Mouse (Mus musculus) midbrain, embryonic 14.5 days (tissue): ENCODE data around the gene H2-Ab1. TPM values are rescaled to one million over a fixed set of nuclear protein-coding genes. Genes with fewer than 3 reads are reported as not detected.

ENCODE experiments used
- ATAC-seq: fragments of 200-750 bp; cut with Nextera tagmentation; 2 replicates; pipeline ENCODE4 v1.8.0; 2017; ENCODE audit warnings: moderate number of reproducible peaks, moderate library complexity; ENCODE audit not compliant: low FRiP score, low TSS enrichment
- DNase-seq: peaks from one replicate; pipeline ENCODE4 v3.0.0-alpha.2; 2015
- H3K27ac ChIP-seq: fragments of 300-500 bp; sonication (generic); replicated peaks from 2 replicates; pipeline ENCODE4 v1.5.1; 2014; ENCODE audit warnings: mild to moderate bottlenecking, low read depth, low read length, moderate library complexity
- H3K27me3 ChIP-seq: fragments of 300-500 bp; sonication (generic); 2 replicates; pipeline ENCODE4 v1.6.1; 2014; ENCODE audit warnings: low read length, control low read depth, mixed read lengths; ENCODE audit not compliant: control insufficient read depth, insufficient read depth
- H3K36me3 ChIP-seq: fragments of 300-500 bp; sonication (generic); 2 replicates; pipeline ENCODE4 v1.6.1; 2014; ENCODE audit warnings: low read length, control low read depth; ENCODE audit not compliant: control insufficient read depth, insufficient read depth
- H3K4me1 ChIP-seq: fragments of 300-500 bp; sonication (generic); 2 replicates; pipeline ENCODE4 v1.6.1; 2014; ENCODE audit warnings: mild to moderate bottlenecking, antibody characterized with exemption, low read length, control low read depth; ENCODE audit not compliant: control insufficient read depth, insufficient read depth
- H3K4me2 ChIP-seq: fragments of 300-500 bp; sonication (generic); 2 replicates; pipeline ENCODE4 v1.6.1; 2014; ENCODE audit warnings: mild to moderate bottlenecking, low read length, moderate library complexity
- H3K4me3 ChIP-seq: fragments of 300-500 bp; sonication (generic); replicated peaks from 2 replicates; pipeline ENCODE4 v1.5.1; 2014; ENCODE audit warnings: low read depth, low read length
- H3K9ac ChIP-seq: fragments of 300-500 bp; sonication (generic); replicated peaks from 2 replicates; pipeline ENCODE4 v1.6.1; 2014; ENCODE audit warnings: mild to moderate bottlenecking, low read length, moderate library complexity
- H3K9me3 ChIP-seq: fragments of 300-500 bp; sonication (generic); 2 replicates; pipeline ENCODE4 v1.6.1; 2016; ENCODE audit warnings: low read length, control low read depth, mixed read lengths; ENCODE audit not compliant: control insufficient read depth
- WGBS: fragments of 180-500 bp; shearing (Covaris S2); extraction: QIAGEN DNeasy Blood & Tissue Kit; methylation state at CpG from one replicate; pipeline ENCODE4 v1.1.7; 2014; 5-methylcytosine and 5-hydroxymethylcytosine counted together
- polyA plus RNA-seq: library from polyadenylated mRNA; unstranded; fragments of >200 nt; fragmentation: Nextera tagmentation; extraction: Ambion mirVana; gene quantifications from 2 replicates; pipeline ENCODE4 v1.2.1, GENCODE M21; 2014

Gene H2-Ab1
- polyA plus RNA-seq, 1 experiment from 2014 or later: 2.0 TPM

DNA sequence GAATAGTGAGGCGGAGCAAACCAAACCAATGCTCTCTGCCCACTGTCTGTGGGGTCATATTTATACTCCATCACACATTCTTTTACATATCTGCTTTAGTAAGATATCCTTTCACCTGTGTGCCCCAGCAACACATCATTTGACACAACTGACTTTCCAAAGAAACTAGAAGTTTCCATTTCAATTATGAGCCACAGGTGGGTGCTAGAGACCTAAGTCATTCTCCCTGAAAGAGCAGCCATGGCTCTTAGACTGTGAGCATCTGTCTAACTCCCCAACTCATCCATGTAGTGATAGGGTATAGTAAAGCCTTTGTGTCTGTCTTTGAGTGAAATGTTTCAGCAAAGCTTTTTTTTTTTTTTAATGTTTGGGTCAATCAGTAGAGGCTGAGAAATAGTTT lies 14.6 kb downstream of the H2-Ab1 start:
- no peaks in the 10 kb centered on the region for H3K9me3 ChIP-seq
- no peak overlapping the region for H3K4me3 ChIP-seq
- no peak overlapping the region for H3K27ac ChIP-seq
- H3K36me3 ChIP-seq: no peaks in the 10 kb centered on the region
- H3K4me2 ChIP-seq: no peak overlapping the region
- ATAC-seq: no peak
- 90% methylated on average over 1 of the region's 1 CpGs for WGBS
- no peaks in the 10 kb centered on the region for H3K4me1 ChIP-seq
- no peaks in the 10 kb centered on the region for H3K27me3 ChIP-seq
- no peak overlapping the region for H3K9ac ChIP-seq
- DNase-seq: no peak

GRCm38 (mm10) chr17:34280499-34281038 lies 23.1 kb downstream of the H2-Ab1 start:
- no peak for ATAC-seq
- H3K4me1 ChIP-seq: no peaks in the 10 kb centered on the region

GRCm38 (mm10) chr17:34281836-34282235 lies 24.3 kb downstream of the H2-Ab1 start:
- DNase-seq: no peak
- no peaks in the 10 kb centered on the region for H3K27me3 ChIP-seq
- no peaks in the 10 kb centered on the region for H3K36me3 ChIP-seq
- no peak overlapping the region for H3K9ac ChIP-seq
- no peak overlapping the region for H3K4me2 ChIP-seq
- WGBS: 83% methylated on average over 1 of the region's 1 CpGs
- no peaks in the 10 kb centered on the region for H3K9me3 ChIP-seq
- no peak overlapping the region for H3K27ac ChIP-seq
- H3K4me3 ChIP-seq: no peak overlapping the region
- no peak for ATAC-seq
- no peaks in the 10 kb centered on the region for H3K4me1 ChIP-seq

More at GRCm38 (mm10) chr17:34280499-34281038, 23.1 kb downstream of the H2-Ab1 start:
- WGBS: 83% methylated on average over 1 of the region's 1 CpGs
- H3K4me2 ChIP-seq: no peak overlapping the region
- DNase-seq: no peak
- H3K4me3 ChIP-seq: no peak overlapping the region
- H3K27me3 ChIP-seq: no peaks in the 10 kb centered on the region
- no peak overlapping the region for H3K27ac ChIP-seq
- H3K9ac ChIP-seq: no peak overlapping the region
- no peaks in the 10 kb centered on the region for H3K9me3 ChIP-seq
- H3K36me3 ChIP-seq: no peaks in the 10 kb centered on the region

GRCm38 (mm10) chr17:34285371-34285770 lies 27.9 kb downstream of the H2-Ab1 start:
- no peak overlapping the region for H3K27ac ChIP-seq
- H3K36me3 ChIP-seq: no peaks in the 10 kb centered on the region
- no peak overlapping the region for H3K9ac ChIP-seq
- no peaks in the 10 kb centered on the region for H3K4me1 ChIP-seq
- no peaks in the 10 kb centered on the region for H3K27me3 ChIP-seq
- no peak overlapping the region for H3K4me2 ChIP-seq
- DNase-seq (no peak), ATAC-seq (no peak)
- WGBS: 79% methylated on average over 4 of the region's 4 CpGs
- no peaks in the 10 kb centered on the region for H3K9me3 ChIP-seq
- H3K4me3 ChIP-seq: no peak overlapping the region

GRCm38 (mm10) chr17:34285848-34286247 lies 28.4 kb downstream of the H2-Ab1 start:
- Histone ChIP-seq H3K27me3 (no peaks in the 10 kb centered on the region), H3K4me2 (no peak overlapping the region), H3K9ac (no peak overlapping the region), H3K9me3 (no peaks in the 10 kb centered on the region), H3K4me3 (no peak overlapping the region), H3K4me1 (no peaks in the 10 kb centered on the region), H3K36me3 (no peaks in the 10 kb centered on the region), H3K27ac (no peak overlapping the region)
- DNase-seq: no peak
- ATAC-seq: no peak
- 42% methylated on average over 4 of the region's 4 CpGs for WGBS

DNA sequence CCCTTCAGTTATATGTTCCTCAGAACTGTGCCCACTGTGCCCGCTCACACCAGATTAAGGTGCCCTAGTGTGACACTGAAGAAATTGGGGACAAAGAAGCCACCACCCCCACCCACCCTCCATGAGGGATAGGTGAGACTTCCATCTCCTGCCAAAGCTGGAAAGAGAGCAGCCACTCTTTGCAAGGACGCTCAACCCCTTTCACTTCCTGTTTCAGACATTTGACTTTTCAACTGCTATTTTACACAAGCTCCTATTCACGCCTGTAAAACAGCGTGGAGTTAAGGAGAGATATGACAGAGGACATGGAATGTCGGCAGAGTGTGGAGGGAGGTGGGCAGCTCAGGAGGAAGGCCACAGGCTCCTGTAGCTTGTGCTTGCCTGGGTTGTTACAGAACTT lies 29.0 kb downstream of the H2-Ab1 start:
- no peak for DNase-seq
- H3K9ac ChIP-seq: no peak overlapping the region

DNA sequence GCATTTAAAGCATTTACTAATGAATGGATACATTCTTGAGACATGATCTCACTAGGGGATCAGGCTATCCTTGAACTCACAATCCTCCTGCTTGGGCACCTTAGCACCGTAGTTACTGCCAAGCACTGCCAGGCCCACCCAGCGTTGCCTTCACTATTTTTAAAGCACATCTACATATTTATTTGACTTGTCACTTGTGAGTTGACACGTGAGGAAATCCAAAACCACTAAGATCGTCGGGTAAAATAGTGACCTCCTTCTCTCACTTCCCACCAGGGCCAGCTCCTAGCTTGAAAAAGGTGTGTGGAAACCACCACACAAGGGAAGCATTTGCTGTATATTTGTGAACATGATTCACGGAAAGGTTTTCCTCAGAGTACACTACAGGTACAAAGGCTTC lies 29.5 kb downstream of the H2-Ab1 start:
- WGBS: 73% methylated on average over 6 of the region's 6 CpGs
- no peak for DNase-seq
- H3K9me3 ChIP-seq: no peaks in the 10 kb centered on the region
- no peaks in the 10 kb centered on the region for H3K36me3 ChIP-seq
- H3K27ac ChIP-seq: no peak overlapping the region
- H3K27me3 ChIP-seq: no peaks in the 10 kb centered on the region
- H3K9ac ChIP-seq: no peak overlapping the region
- no peak overlapping the region for H3K4me2 ChIP-seq
- H3K4me1 ChIP-seq: no peaks in the 10 kb centered on the region
- ATAC-seq: no peak
- no peak overlapping the region for H3K4me3 ChIP-seq

More for the DNA sequence above, 29.0 kb downstream of the H2-Ab1 start:
- Histone ChIP-seq H3K9me3 (no peaks in the 10 kb centered on the region), H3K27ac (no peak overlapping the region), H3K4me1 (no peaks in the 10 kb centered on the region), H3K4me3 (no peak overlapping the region), H3K27me3 (no peaks in the 10 kb centered on the region), H3K4me2 (no peak overlapping the region), H3K36me3 (no peaks in the 10 kb centered on the region)
- ATAC-seq: no peak
- 85% methylated on average over 5 of the region's 5 CpGs for WGBS

- Histone ChIP-seq H3K4me2 (no peak within 1 kb of the TSS), H3K27ac (no peak within 1 kb of the TSS), H3K4me3 (no peak within 1 kb of the TSS), H3K9me3 (no peaks in the 10 kb centered on the region), H3K27me3 (no peaks in the 10 kb centered on the region), H3K4me1 (no peaks in the 10 kb centered on the region), H3K9ac (no peak within 1 kb of the TSS), H3K36me3 (no peaks in the 10 kb centered on the region)
- DNase-seq: peak; percentile 70
- WGBS: 16% methylated on average over 8 of the region's 8 CpGs
- no peak for ATAC-seq
Measured at GRCm38 (mm10) chr17:34287648-34288047, 30.2 kb downstream of the H2-Ab1 start, which contains the start of gene H2-Aa. TSS of gene H2-Aa (minus strand) at chr17:34287823.

DNA sequence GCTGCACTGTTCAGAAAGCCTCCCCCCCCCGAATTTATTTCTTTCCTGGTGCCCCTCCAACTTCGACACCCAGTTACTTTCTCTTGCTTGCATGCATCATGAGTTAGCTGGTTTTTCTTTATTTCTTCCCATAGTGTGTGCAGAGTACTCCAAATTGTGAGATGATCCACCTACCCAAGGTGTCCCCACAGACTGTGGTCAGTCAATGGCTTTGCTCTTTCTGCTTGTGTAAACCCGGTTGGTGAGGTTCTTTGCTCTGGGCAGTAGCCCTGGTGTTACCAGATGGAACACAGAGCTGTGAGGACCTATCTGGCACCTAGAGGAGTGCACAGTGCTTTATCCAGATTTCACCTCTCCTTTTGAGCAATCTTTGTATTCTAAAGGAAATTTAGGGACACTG lies 30.6 kb downstream of the H2-Ab1 start:
- no peak overlapping the region for H3K4me2 ChIP-seq
- H3K4me1 ChIP-seq: no peaks in the 10 kb centered on the region
- no peak overlapping the region for H3K27ac ChIP-seq
- H3K4me3 ChIP-seq: no peak overlapping the region
- H3K36me3 ChIP-seq: no peaks in the 10 kb centered on the region
- H3K27me3 ChIP-seq: no peaks in the 10 kb centered on the region
- H3K9ac ChIP-seq: no peak overlapping the region
- ATAC-seq (no peak), DNase-seq (no peak)
- H3K9me3 ChIP-seq: no peaks in the 10 kb centered on the region
- WGBS: 75% methylated on average over 3 of the region's 3 CpGs
